20 mouse cellular contexts compared by ENCODE assay signal in genomic region chr13:51818944-51819326, GRCm38 (mm10).
"Had no signal": no experiment of that assay in that cellular context is flagged by ENCODE, and none has a peak within 500 bp of the region (broad histone marks: within the 10 kb centered on the region; RNA-seq: fewer than 3 reads in every experiment).

No protein-coding gene starts in this region.

- H3K27ac ChIP-seq: liver, embryonic 15.5 days; lung, embryonic 15.5 days; macrophage; midbrain, embryonic 12.5 days; neural tube, embryonic 12.5 days had no signal

- ATAC-seq: liver, postnatal 0 days; lung, postnatal 0 days had no signal

- H3K4me3 ChIP-seq: liver, embryonic 15.5 days; lung, embryonic 15.5 days; megakaryocyte, embryonic 14.5 days; midbrain, embryonic 12.5 days; neural tube, embryonic 12.5 days had no signal

- H3K9ac ChIP-seq: liver, embryonic 15.5 days; liver, postnatal 0 days; lung, embryonic 15.5 days; midbrain, embryonic 12.5 days; neural tube, embryonic 12.5 days had no signal

- H3K27me3 ChIP-seq: liver, embryonic 15.5 days; lung, embryonic 15.5 days; megakaryocyte, embryonic 14.5 days; midbrain, embryonic 12.5 days; neural tube, embryonic 12.5 days had no signal

- H3K9me3 ChIP-seq: liver, embryonic 15.5 days; lung, embryonic 15.5 days; midbrain, embryonic 12.5 days; neural tube, embryonic 12.5 days had no signal

- DNase-seq: liver, postnatal 0 days; lung, adult 2 months; lung, postnatal 14 days; lung, postnatal 36 days; midbrain, embryonic 14.5 days; retina, postnatal 1 day; right cerebral cortex, adult 18-20 months; right cerebral cortex, postnatal 25 days; right cerebral cortex, postnatal 4 days; spleen, adult 18-20 months; thymus, adult 18-20 months; thymus, postnatal 14 days; thymus, postnatal 36 days had no signal

- H3K4me2 ChIP-seq: liver, embryonic 15.5 days; lung, embryonic 15.5 days; midbrain, embryonic 12.5 days; neural tube, embryonic 12.5 days had no signal

- H3K36me3 ChIP-seq: liver, embryonic 15.5 days; lung, embryonic 15.5 days; midbrain, embryonic 12.5 days; neural tube, embryonic 12.5 days had no signal
